Mouse (Mus musculus): ENCODE measurements around the gene Ttll13.

DNA sequence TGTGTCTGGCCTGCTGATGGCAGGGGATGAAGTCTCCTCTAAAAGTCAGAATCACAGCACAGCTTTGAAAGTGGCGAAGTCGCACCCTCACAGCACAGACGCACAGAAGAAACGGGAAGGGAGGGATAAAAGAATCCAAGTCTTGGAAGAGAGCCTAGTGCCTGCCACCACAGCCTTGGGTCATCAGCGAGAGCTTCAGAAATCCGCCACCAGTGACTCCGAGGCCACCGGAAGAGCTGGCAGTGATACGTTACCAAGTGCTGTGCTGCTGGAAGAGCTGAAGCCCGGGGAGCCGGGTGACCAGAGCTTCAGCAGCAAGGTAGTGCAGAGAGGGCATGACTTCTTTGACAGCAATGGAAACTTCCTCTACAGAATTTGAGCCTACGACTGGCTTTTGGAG is 18.4 kb downstream of the Ttll13 start:
- TF ChIP-seq CTCF (IDR thresholded peaks at IDR 0.05; ENCODE audit: borderline replicate concordance, control insufficient read depth, extremely low read depth, insufficient read depth, low read length, poor library complexity): no peak
- no peak for TF ChIP-seq POLR2A (IDR thresholded peaks at IDR 0.05; ENCODE audit: control insufficient read depth, extremely low read depth, insufficient read depth, low read length, poor library complexity)

Data from thymus, adult 2 months (tissue).